Mouse (Mus musculus) heart, postnatal 10 days (tissue): Measurements from ENCODE around the gene Gm28539. TPM values are rescaled to one million over a fixed set of nuclear protein-coding genes. Genes with fewer than 3 reads are reported as not detected.
"Not testable (repeated sequence)": the region's sequence is repeated elsewhere in the genome, so short reads cannot be mapped to it uniquely, and the experiment has no call there.

ENCODE experiments used
- DNase-seq, 2 experiments: peaks; one replicate each; pipeline ENCODE4 v3.0.0; 2021
- intact Hi-C: fragments of 180-260 bp; cut with DNase I; formaldehyde crosslinking; loops from one replicate; pipeline ENCODE4 v1.15.1; 2025
- total RNA-seq, 2 experiments: library from RNA; stranded (reverse); gene quantifications; 2 replicates each; pipeline ENCODE4 v1.2.3; 2021

Gene Gm28539
- total RNA-seq, 2 experiments from 2014 or later, result 1.2 to 1.5 TPM

GRCm38 (mm10) chr16:18846301-18846820 is 10.0 kb downstream of the Gm28539 start:
- intact Hi-C loops, result no loop called here
- no peak for DNase-seq

GRCm38 (mm10) chr16:18849521-18850190 is 13.3 kb downstream of the Gm28539 start:
- DNase-seq, intact Hi-C loops: not testable (repeated sequence)

GRCm38 (mm10) chr16:18858551-18858950 is 22.2 kb downstream of the Gm28539 start:
- intact Hi-C loops, result loop anchor here (5.0 kb wide), 2 partner anchors 161 to 231 kb away; partner anchors contain the start of genes Gm49601 and Sept5
- peak; percentile 42 to 75 for DNase-seq

- DNase-seq, result peak; percentile 77 to 78
- intact Hi-C loops, result no loop called here
These were observed 23.8 kb downstream of the Gm28539 start for GRCm38 (mm10) chr16:18860186-18860585.

- intact Hi-C loops, DNase-seq: not testable (repeated sequence)
These were observed 34.1 kb downstream of the Gm28539 start for GRCm38 (mm10) chr16:18870495-18870894.

GRCm38 (mm10) chr16:18876091-18876441 is 39.7 kb downstream of the Gm28539 start:
- no peak for DNase-seq
- intact Hi-C loops, result loop anchor here (2.0 kb wide), 1 partner anchor 63 kb away; no protein-coding TSS in a partner anchor

GRCm38 (mm10) chr16:18876442-18877308 is 40.3 kb downstream of the Gm28539 start, which contains the start of the genes Mrpl40 and Hira:
Gene Mrpl40 (minus strand): TSS chr16:18876862.
Gene Hira (plus strand): TSS chr16:18877037.
- peak; percentile 96 for DNase-seq
- intact Hi-C loops, result loop anchor here (2.0 kb wide), 1 partner anchor 64 kb away; no protein-coding TSS in a partner anchor

GRCm38 (mm10) chr16:18877386-18878090 is 41.2 kb downstream of the Gm28539 start:
- intact Hi-C loops, result loop anchor here (2.0 kb wide), 1 partner anchor 65 kb away; no protein-coding TSS in a partner anchor
- DNase-seq, result peak; percentile 58 to 69

GRCm38 (mm10) chr16:18878091-18878720 is 41.8 kb downstream of the Gm28539 start:
- intact Hi-C loops, result no loop called here
- DNase-seq, result no peak

GRCm38 (mm10) chr16:18884044-18884443 is 47.7 kb downstream of the Gm28539 start:
- DNase-seq, result no peak
- intact Hi-C loops, result no loop called here

GRCm38 (mm10) chr16:18893840-18894372 is 57.5 kb downstream of the Gm28539 start:
- no peak for DNase-seq
- intact Hi-C loops, result no loop called here

- intact Hi-C loops, result no loop called here
- DNase-seq, result no peak
These were observed 58.9 kb downstream of the Gm28539 start for GRCm38 (mm10) chr16:18895249-18895648.

- intact Hi-C loops, result no loop called here
- peak; percentile 50 to 59 for DNase-seq
These were observed 60.0 kb downstream of the Gm28539 start for GRCm38 (mm10) chr16:18896429-18896828.

GRCm38 (mm10) chr16:18905648-18906047 is 69.3 kb downstream of the Gm28539 start:
- no peak for DNase-seq

GRCm38 (mm10) chr16:18916064-18916463 is 79.7 kb downstream of the Gm28539 start:
- intact Hi-C loops, result no loop called here
- no peak for DNase-seq

More at GRCm38 (mm10) chr16:18905648-18906047, 69.3 kb downstream of the Gm28539 start:
- intact Hi-C loops, result no loop called here

- intact Hi-C loops, result no loop called here
- DNase-seq, result no peak
These were observed 85.4 kb downstream of the Gm28539 start for GRCm38 (mm10) chr16:18921771-18922170.

- intact Hi-C loops, result no loop called here
- no peak for DNase-seq
These were observed 91.6 kb downstream of the Gm28539 start for GRCm38 (mm10) chr16:18927963-18928362.

GRCm38 (mm10) chr16:18938321-18939082 is 102.1 kb downstream of the Gm28539 start:
- intact Hi-C loops, result no loop called here
- DNase-seq, result no peak

GRCm38 (mm10) chr16:18943906-18944305 is 107.5 kb downstream of the Gm28539 start:
- intact Hi-C loops, result no loop called here
- DNase-seq, result no peak
